Mouse (Mus musculus) heart, embryonic 15.5 days (tissue): ENCODE measurements around the gene Ahsa1. TPM values are rescaled to one million over a fixed set of nuclear protein-coding genes. Genes with fewer than 3 reads are reported as not detected.
"Not testable (repeated sequence)": the region's sequence is repeated elsewhere in the genome, so short reads cannot be mapped to it uniquely, and the experiment has no call there.

Source experiments
- ATAC-seq: fragments of 200-750 bp; cut with Nextera tagmentation; replicated peaks from 2 replicates; pipeline ENCODE4 v1.8.0; 2017; ENCODE audit warnings: low read depth, moderate TSS enrichment; ENCODE audit not compliant: insufficient number of reproducible peaks, insufficient read depth, low FRiP score
- H3K27ac ChIP-seq: fragments of 300-500 bp; sonication (generic); 2 replicates; pipeline ENCODE4 v1.5.1; 2015; ENCODE audit warnings: mild to moderate bottlenecking, inconsistent platforms
- H3K27me3 ChIP-seq: fragments of 300-500 bp; sonication (generic); 2 replicates; pipeline ENCODE4 v1.6.1; 2015; ENCODE audit warnings: inconsistent platforms
- H3K36me3 ChIP-seq: fragments of 300-500 bp; sonication (generic); 2 replicates; pipeline ENCODE4 v1.6.1; 2015; ENCODE audit warnings: mild to moderate bottlenecking, inconsistent platforms
- H3K4me1 ChIP-seq: fragments of 300-500 bp; sonication (generic); replicated peaks from 2 replicates; pipeline ENCODE4 v1.6.1; 2015; ENCODE audit warnings: inconsistent platforms
- H3K4me2 ChIP-seq: fragments of 300-500 bp; sonication (generic); 2 replicates; pipeline ENCODE4 v1.6.1; 2015; ENCODE audit warnings: inconsistent platforms, mild to moderate bottlenecking, moderate library complexity
- H3K4me3 ChIP-seq: fragments of 300-500 bp; sonication (generic); 2 replicates; pipeline ENCODE4 v1.5.1; 2015; ENCODE audit warnings: mild to moderate bottlenecking, inconsistent platforms
- H3K9ac ChIP-seq: fragments of 300-500 bp; sonication (generic); 2 replicates; pipeline ENCODE4 v1.6.1; 2015; ENCODE audit warnings: mild to moderate bottlenecking, inconsistent platforms
- H3K9me3 ChIP-seq: fragments of 300-500 bp; sonication (generic); replicated peaks from 2 replicates; pipeline ENCODE4 v1.6.1; 2016; ENCODE audit warnings: inconsistent platforms
- WGBS: fragments of 180-500 bp; shearing (Covaris S2); methylation state at CpG from one replicate; pipeline ENCODE4 v1.1.7; 2015; ENCODE audit warnings: mixed read lengths; 5-methylcytosine and 5-hydroxymethylcytosine counted together
- microRNA-seq: library from miRNA; unstranded; fragments of <30 nt; microRNA quantifications from one replicate; pipeline ENCODE4, GENCODE M21; 2016
- polyA plus RNA-seq: library from polyadenylated mRNA; unstranded; fragments of >200 nt; fragmentation: Nextera tagmentation; extraction: Ambion mirVana; gene quantifications from 2 replicates; pipeline ENCODE4 v1.2.1, GENCODE M21; 2015

Gene Ahsa1
- polyA plus RNA-seq, 1 experiment from 2014 or later: 175 TPM

DNA sequence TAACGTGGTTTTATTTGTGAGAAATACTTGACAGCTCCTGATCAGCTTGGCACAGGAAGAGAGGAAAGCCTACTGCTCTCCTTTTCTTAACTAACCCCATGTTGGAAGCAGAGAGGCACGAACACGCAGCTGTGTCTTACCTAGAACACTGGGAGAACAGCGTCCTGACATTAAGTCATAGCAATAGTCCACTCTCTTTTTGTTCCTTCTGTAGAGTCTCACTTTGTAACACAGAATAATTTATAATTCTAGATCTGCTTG lies 40.2 kb downstream of the Ahsa1 start:
- ATAC-seq, H3K4me3 ChIP-seq, H3K27ac ChIP-seq, H3K4me2 ChIP-seq, H3K27me3 ChIP-seq, H3K9me3 ChIP-seq, H3K9ac ChIP-seq: not testable (repeated sequence)
- 67% methylated on average over 4 of the region's 4 CpGs for WGBS
- peaks cover 12% of the 10 kb centered on the region for H3K4me1 ChIP-seq
- H3K36me3 ChIP-seq: peaks cover 14% of the 10 kb centered on the region

DNA sequence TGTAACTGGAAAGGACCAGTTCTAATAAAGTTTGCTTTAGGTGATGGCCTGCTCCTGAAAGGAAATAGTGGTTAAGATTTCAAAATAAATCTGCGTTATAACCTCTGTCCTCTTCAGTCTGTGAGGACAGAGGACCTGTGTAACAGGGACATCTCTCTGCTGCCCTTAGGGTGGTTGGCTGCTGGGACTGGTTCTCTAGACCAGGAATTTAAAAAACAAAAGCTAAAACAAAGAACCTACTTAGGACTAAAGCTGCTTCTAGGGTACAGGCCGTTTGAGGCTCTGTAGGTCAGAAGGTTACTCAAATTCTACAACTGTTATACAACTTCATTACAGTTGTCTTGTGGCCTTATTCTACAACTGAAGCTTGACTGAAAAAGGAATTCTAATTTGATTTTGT lies 46.8 kb downstream of the Ahsa1 start:
- Histone ChIP-seq H3K27me3 (no peaks in the 10 kb centered on the region), H3K4me2 (no peak overlapping the region), H3K36me3 (peaks cover 22% of the 10 kb centered on the region), H3K27ac (no peak overlapping the region), H3K9me3 (no peaks in the 10 kb centered on the region), H3K9ac (no peak overlapping the region), H3K4me3 (no peak overlapping the region), H3K4me1 (no peaks in the 10 kb centered on the region)
- ATAC-seq: no peak
- WGBS: 84% methylated on average over 2 of the region's 2 CpGs

DNA sequence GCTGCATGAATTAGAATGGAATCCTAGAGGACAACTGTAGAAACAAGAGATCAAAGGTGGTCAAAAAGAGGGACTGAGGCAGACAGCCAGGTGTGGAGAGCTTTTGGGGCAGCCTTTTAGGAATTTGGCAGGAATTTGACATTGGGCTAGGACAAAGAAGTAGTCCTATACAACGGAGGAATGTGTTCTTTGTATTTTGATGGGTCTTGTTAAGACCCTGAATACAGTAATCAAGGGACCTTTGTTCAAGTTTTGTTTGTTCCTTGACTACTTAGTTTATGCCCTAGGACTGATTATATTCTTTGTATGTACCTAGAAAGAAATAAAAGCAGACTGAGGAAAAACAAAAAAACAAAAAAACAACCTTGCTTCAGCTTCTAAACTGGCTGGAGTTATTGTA lies 51.7 kb downstream of the Ahsa1 start:
- ATAC-seq: no peak
- Histone ChIP-seq H3K9ac (no peak overlapping the region), H3K4me1 (no peaks in the 10 kb centered on the region), H3K9me3 (no peaks in the 10 kb centered on the region), H3K27ac (no peak overlapping the region), H3K4me3 (no peak overlapping the region), H3K4me2 (no peak overlapping the region), H3K36me3 (peaks cover 6% of the 10 kb centered on the region; the same call in 1 of the 2 replicates), H3K27me3 (no peaks in the 10 kb centered on the region)
- WGBS: 81% methylated on average over 1 of the region's 1 CpGs

DNA sequence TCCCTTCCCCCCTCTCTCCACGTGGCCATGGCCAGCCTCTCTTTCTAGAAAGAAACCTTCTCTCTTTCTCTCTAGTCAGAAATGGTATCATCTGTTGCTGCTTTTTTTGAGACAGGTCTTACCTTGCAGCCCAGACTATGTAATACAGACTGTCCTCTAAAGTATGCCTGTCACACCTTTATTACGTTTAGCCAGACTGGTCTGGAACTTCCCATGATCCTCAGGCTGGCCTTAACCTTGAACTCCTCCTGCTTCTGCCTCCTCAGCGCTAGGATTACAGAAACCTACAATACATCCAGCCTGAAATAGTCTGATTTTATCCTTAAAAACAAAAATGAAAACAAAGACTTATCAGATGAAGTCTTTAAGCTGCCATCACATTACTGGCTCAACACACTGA lies 53.0 kb downstream of the Ahsa1 start:
- Histone ChIP-seq H3K4me2 (no peak overlapping the region), H3K4me3 (no peak overlapping the region), H3K36me3 (peaks cover 4% of the 10 kb centered on the region; the same call in 1 of the 2 replicates), H3K27me3 (no peaks in the 10 kb centered on the region), H3K27ac (no peak overlapping the region), H3K9ac (no peak overlapping the region), H3K4me1 (no peaks in the 10 kb centered on the region), H3K9me3 (no peaks in the 10 kb centered on the region)
- ATAC-seq: no peak
- 89% methylated on average over 3 of the region's 3 CpGs for WGBS

Small RNA genes within 50 kb of the gene (microRNA-seq; reads per million reads assigned to microRNA genes)
- gene Gm47293: not detected

Other genes starting within 250 kb of the Ahsa1 start
- gene Tmem63c, start 245.1 kb upstream of the Ahsa1 start, polyA plus RNA-seq: 0.05 and 0.10 TPM in 2 replicates
- gene Ngb, start 163.9 kb upstream of the Ahsa1 start, polyA plus RNA-seq: 0.31 and 0.56 TPM in 2 replicates
- gene Gstz1, start 119.3 kb upstream of the Ahsa1 start, polyA plus RNA-seq: 29.4 and 31.0 TPM in 2 replicates
- gene Pomt2, start 118.5 kb upstream of the Ahsa1 start, polyA plus RNA-seq: 10.4 and 12.8 TPM in 2 replicates
- gene Samd15, start 66.8 kb upstream of the Ahsa1 start, polyA plus RNA-seq: 0.78 and 1.6 TPM in 2 replicates
- 1.6 TPM in 2 replicates for gene Tmed8, start 66.0 kb upstream of the Ahsa1 start, polyA plus RNA-seq
- gene Noxred1, start 27.7 kb upstream of the Ahsa1 start, polyA plus RNA-seq: 0.47 and 0.74 TPM in 2 replicates
- gene Vipas39, start 223 bp upstream of the Ahsa1 start, polyA plus RNA-seq: 29.8 and 37.7 TPM in 2 replicates
- gene Ism2, start 33.2 kb downstream of the Ahsa1 start, polyA plus RNA-seq: 0.44 and 0.58 TPM in 2 replicates
- 62.8 and 66.7 TPM in 2 replicates for gene Sptlc2, start 121.9 kb downstream of the Ahsa1 start, polyA plus RNA-seq
- gene Slirp, start 177.4 kb downstream of the Ahsa1 start, polyA plus RNA-seq: 221 and 261 TPM in 2 replicates
- 33.4 and 35.6 TPM in 2 replicates for gene Alkbh1, start 177.5 kb downstream of the Ahsa1 start, polyA plus RNA-seq
- 71.0 and 75.3 TPM in 2 replicates for gene Snw1, start 205.8 kb downstream of the Ahsa1 start, polyA plus RNA-seq
- gene Gm5788, start 228.2 kb downstream of the Ahsa1 start, polyA plus RNA-seq: not detected in 2 replicates
- not detected in 2 replicates for gene Gm8300, start 247.8 kb downstream of the Ahsa1 start, polyA plus RNA-seq